Mouse (Mus musculus): Measurements from ENCODE around the gene Kif26b. TPM values are rescaled to one million over a fixed set of nuclear protein-coding genes. Genes with fewer than 3 reads are reported as not detected.
A peak's percentile ranks its signal among the peaks of the same experiment; 100 is the strongest.

The Kif26b gene
- polyA plus RNA-seq, 1 experiment: 15.6 TPM

DNA sequence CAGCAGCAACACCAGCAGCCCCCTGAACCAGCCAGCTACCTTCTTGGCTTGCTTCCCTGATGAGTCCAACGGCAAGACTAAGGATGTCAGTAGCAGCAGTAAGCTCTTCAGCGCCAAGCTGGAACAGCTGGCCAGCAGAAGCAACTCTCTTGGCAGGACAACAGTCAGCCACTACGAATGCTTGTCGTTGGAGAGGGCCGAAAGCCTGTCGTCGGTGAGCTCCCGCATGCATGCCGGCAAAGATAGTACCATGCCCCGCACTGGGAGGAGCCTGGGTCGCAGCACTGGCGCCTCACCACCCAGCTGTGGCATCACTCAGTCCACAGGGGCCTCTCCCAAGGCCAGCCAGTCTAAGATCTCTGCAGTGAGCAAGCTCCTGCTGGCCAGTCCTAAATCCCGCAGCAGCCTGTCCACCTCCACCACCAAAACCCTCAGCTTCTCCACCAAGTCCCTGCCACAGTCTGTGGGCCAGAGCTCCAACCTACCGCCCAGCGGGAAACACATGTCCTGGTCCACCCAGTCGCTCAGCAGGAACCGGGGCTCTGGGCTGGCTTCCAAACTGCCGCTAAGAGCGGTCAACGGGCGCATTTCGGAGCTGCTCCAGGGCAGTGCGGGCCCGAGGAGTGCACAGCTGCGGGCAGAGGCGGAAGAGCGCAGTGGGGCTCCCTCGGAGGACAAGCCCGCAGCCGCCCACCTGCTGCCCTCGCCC is 388.4 kb downstream of the Kif26b start:
- Histone ChIP-seq H3K4me1 (ENCODE audit: control insufficient read depth, insufficient read depth, low read length) (peaks cover 24% of the 10 kb centered on the region), H3K27ac (ENCODE audit: insufficient read depth, low read length) (no peak overlapping the region), H3K4me3 (replicated peaks; ENCODE audit: insufficient read depth, low read depth, low read length) (no peak overlapping the region), H3K27me3 (ENCODE audit: control insufficient read depth, insufficient read depth, low read length) (no peaks in the 10 kb centered on the region)
- peak; percentile 46 to 51 for DNase-seq
- no peak for TF ChIP-seq CTCF (IDR thresholded peaks at IDR 0.05; ENCODE audit: borderline replicate concordance, insufficient read depth, low read depth, low read length)
- 38% methylated on average over 31 of the region's 31 CpGs for WGBS

- H3K4me1 ChIP-seq (ENCODE audit: control insufficient read depth, insufficient read depth, low read length): no peaks in the 10 kb centered on the region; the same call in 1 of the 2 replicates
- DNase-seq: no peak
- H3K4me3 ChIP-seq (replicated peaks; ENCODE audit: insufficient read depth, low read depth, low read length): no peak overlapping the region
- no peak overlapping the region for H3K27ac ChIP-seq (ENCODE audit: insufficient read depth, low read length)
- TF ChIP-seq POLR2A (IDR thresholded peaks at IDR 0.05; ENCODE audit: borderline replicate concordance, insufficient read depth, low read length): no peak
- TF ChIP-seq CTCF (IDR thresholded peaks at IDR 0.05; ENCODE audit: borderline replicate concordance, insufficient read depth, low read depth, low read length): no peak
- 70% methylated on average over 8 of the region's 8 CpGs for WGBS
- no peaks in the 10 kb centered on the region for H3K27me3 ChIP-seq (ENCODE audit: control insufficient read depth, insufficient read depth, low read length)
These were observed 395.7 kb downstream of the Kif26b start for GRCm38 (mm10) chr1:178924492-178925183.

- H3K4me3 ChIP-seq (replicated peaks; ENCODE audit: insufficient read depth, low read depth, low read length): no peak overlapping the region
- no peak overlapping the region for H3K27ac ChIP-seq (ENCODE audit: insufficient read depth, low read length)
- H3K27me3 ChIP-seq (ENCODE audit: control insufficient read depth, insufficient read depth, low read length): no peaks in the 10 kb centered on the region
- TF ChIP-seq POLR2A (IDR thresholded peaks at IDR 0.05; ENCODE audit: borderline replicate concordance, insufficient read depth, low read length) (no peak), CTCF (IDR thresholded peaks at IDR 0.05; ENCODE audit: borderline replicate concordance, insufficient read depth, low read depth, low read length) (peak; percentile 15; the same call in 1 of the 2 replicates)
- H3K4me1 ChIP-seq (ENCODE audit: control insufficient read depth, insufficient read depth, low read length): no peaks in the 10 kb centered on the region; the same call in 1 of the 2 replicates
- 50% methylated on average over 4 of the region's 4 CpGs for WGBS
- DNase-seq: no peak
These were observed 400.6 kb downstream of the Kif26b start for GRCm38 (mm10) chr1:178929531-178929930.

DNA sequence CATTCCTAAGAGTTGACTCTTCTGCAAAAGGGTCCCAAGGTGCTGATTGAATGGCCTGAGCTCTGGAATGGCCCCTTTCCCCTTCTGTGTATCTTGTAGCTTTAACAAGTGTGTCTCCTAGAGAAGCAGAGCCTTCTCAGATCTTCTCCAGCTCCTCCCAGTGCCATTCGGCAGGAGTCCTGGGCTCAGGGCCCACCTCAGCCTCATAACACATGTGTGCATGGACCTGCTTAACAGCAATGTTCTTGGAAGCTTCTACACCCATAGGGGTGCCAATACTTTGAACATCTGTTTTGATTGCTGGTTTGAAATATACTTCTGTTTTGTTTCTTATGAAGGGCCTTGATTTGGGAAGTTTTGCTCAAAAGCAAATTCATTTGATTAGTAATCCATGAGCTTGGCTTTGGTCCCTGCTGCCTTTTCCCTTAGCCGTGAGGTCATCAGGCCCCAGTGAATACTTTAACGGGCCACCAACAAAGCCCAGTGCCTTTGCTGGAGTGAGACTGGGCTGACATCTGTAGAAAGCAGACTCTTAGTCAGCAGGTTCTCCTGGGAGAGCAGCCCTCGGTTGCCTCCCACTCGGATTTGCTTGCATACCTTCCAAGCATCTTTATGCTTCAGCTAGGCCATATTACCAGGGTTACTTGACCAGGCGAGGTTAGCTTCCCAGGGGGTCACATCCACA is 405.2 kb downstream of the Kif26b start:
- no peak overlapping the region for H3K27ac ChIP-seq (ENCODE audit: insufficient read depth, low read length)
- WGBS: 65% methylated on average over 6 of the region's 6 CpGs
- TF ChIP-seq POLR2A (IDR thresholded peaks at IDR 0.05; ENCODE audit: borderline replicate concordance, insufficient read depth, low read length) (no peak), CTCF (IDR thresholded peaks at IDR 0.05; ENCODE audit: borderline replicate concordance, insufficient read depth, low read depth, low read length) (no peak)
- H3K4me3 ChIP-seq (replicated peaks; ENCODE audit: insufficient read depth, low read depth, low read length): no peak overlapping the region
- H3K4me1 ChIP-seq (ENCODE audit: control insufficient read depth, insufficient read depth, low read length): no peaks in the 10 kb centered on the region; the same call in 1 of the 2 replicates
- H3K27me3 ChIP-seq (ENCODE audit: control insufficient read depth, insufficient read depth, low read length): no peaks in the 10 kb centered on the region
- no peak for DNase-seq

DNA sequence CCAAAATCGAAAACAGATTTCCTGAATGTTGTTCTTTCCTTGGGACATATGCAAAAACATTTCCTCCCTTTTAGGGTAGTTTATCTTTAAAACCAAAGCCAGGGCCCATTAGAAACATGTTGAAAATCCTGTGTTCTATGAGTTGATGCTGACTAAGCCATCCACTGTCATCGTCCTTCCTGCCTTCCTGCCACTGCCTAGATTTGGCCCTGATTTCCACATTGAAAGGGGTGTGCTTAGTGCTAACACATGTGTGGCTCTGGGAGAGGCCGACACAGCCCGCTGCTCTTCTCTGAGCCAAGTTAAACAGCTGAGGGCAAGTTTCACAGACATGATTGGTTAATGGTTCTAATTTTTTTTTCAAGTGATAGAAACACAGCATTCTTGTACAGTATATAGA is 407.5 kb downstream of the Kif26b start:
- H3K4me1 ChIP-seq (ENCODE audit: control insufficient read depth, insufficient read depth, low read length): peaks cover 5% of the 10 kb centered on the region; the same call in 1 of the 2 replicates
- DNase-seq: no peak
- no peak for TF ChIP-seq CTCF (IDR thresholded peaks at IDR 0.05; ENCODE audit: borderline replicate concordance, insufficient read depth, low read depth, low read length)
- no peak for TF ChIP-seq POLR2A (IDR thresholded peaks at IDR 0.05; ENCODE audit: borderline replicate concordance, insufficient read depth, low read length)
- WGBS: 44% methylated on average over 4 of the region's 4 CpGs
- H3K27me3 ChIP-seq (ENCODE audit: control insufficient read depth, insufficient read depth, low read length): no peaks in the 10 kb centered on the region
- no peak overlapping the region for H3K4me3 ChIP-seq (replicated peaks; ENCODE audit: insufficient read depth, low read depth, low read length)
- no peak overlapping the region for H3K27ac ChIP-seq (ENCODE audit: insufficient read depth, low read length)

GRCm38 (mm10) chr1:178936976-178937375 is 408.1 kb downstream of the Kif26b start:
- DNase-seq: no peak
- TF ChIP-seq POLR2A (IDR thresholded peaks at IDR 0.05; ENCODE audit: borderline replicate concordance, insufficient read depth, low read length) (no peak), CTCF (IDR thresholded peaks at IDR 0.05; ENCODE audit: borderline replicate concordance, insufficient read depth, low read depth, low read length) (no peak)
- 96% methylated on average over 2 of the region's 2 CpGs for WGBS
- H3K27ac ChIP-seq (ENCODE audit: insufficient read depth, low read length): no peak overlapping the region
- H3K4me3 ChIP-seq (replicated peaks; ENCODE audit: insufficient read depth, low read depth, low read length): no peak overlapping the region
- no peaks in the 10 kb centered on the region for H3K27me3 ChIP-seq (ENCODE audit: control insufficient read depth, insufficient read depth, low read length)
- peaks cover 5% of the 10 kb centered on the region; the same call in 1 of the 2 replicates for H3K4me1 ChIP-seq (ENCODE audit: control insufficient read depth, insufficient read depth, low read length)

GRCm38 (mm10) chr1:178940353-178940752 is 411.4 kb downstream of the Kif26b start:
- Histone ChIP-seq H3K27me3 (ENCODE audit: control insufficient read depth, insufficient read depth, low read length) (no peaks in the 10 kb centered on the region; the same call in 1 of the 2 replicates), H3K4me1 (ENCODE audit: control insufficient read depth, insufficient read depth, low read length) (peaks cover 8% of the 10 kb centered on the region; the same call in 1 of the 2 replicates), H3K4me3 (replicated peaks; ENCODE audit: insufficient read depth, low read depth, low read length) (no peak overlapping the region), H3K27ac (ENCODE audit: insufficient read depth, low read length) (no peak overlapping the region)
- 68% methylated on average over 4 of the region's 4 CpGs for WGBS
- TF ChIP-seq POLR2A (IDR thresholded peaks at IDR 0.05; ENCODE audit: borderline replicate concordance, insufficient read depth, low read length): no peak
- TF ChIP-seq CTCF (IDR thresholded peaks at IDR 0.05; ENCODE audit: borderline replicate concordance, insufficient read depth, low read depth, low read length): no peak
- DNase-seq: no peak

Data from cerebellum, adult 2 months (tissue).